Mouse (Mus musculus) A20 (cell line): Measurements from ENCODE around the gene Lamtor2.

Experiments used
- DNase-seq: peaks from one replicate; pipeline ENCODE4 v3.0.0-alpha.2; 2011; ENCODE audit warnings: low read depth, low spot score

Gene Lamtor2

DNA sequence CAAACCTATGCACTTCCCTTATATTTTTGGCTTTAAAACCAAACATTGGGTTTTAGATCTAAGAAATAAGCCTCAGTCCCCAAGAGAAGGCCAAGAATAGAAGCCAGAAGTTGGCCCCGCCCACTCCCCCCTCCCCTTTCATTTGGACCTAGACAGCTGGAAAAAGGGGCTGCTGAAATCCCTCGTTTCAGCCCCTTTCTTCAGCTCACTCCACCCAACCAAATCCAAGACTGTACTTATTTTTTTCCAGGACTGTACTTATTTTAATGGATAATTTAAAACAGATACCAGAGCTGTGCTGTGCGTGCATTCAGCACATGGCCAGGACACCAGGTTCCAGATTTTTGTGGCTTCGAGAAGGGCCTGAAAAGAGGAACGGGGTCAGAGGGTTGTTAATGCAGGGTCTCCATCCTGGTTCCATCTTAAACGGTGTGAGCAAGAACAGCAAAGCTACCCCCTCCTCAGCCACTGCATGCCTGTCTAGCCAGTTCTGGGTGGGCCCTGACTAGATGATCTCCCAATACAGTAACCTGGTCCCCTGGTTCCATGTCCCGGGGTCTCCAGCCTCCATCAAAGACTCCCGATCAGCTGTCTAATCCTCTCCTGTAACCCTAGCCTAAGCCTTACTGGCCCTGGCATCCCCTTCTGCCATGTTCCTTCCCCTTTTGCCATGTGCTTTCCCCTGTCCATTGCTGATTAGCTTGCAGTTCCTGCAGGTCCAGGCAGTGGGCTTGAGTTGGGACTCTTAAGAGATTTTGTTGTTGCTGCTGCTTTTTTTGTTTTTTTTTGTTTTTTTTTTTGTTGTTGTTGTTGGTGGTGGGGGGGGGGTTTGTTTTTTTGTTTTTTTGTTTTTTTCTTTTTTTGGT, 48.8 kb downstream of the Lamtor2 start:
- DNase-seq = no peak

DNA sequence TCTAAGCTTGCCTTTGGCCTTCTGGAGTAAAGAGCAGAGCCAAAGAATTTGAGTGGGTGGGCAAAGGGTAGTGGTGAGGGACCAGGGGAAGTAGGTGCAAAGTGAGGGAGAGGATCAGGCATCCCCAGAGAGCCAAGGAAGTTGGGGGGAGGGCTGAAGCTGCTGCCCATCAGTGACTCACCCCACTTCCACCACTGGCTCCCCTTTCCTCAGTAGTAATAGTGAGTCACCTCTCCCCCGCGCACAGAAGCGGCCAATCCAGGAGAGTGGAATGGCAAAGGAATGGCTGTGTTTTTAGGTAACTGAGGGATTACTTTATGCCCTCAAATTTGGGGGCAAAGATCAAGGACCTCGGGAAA, 49.4 kb downstream of the Lamtor2 start:
- DNase-seq = no peak

DNA sequence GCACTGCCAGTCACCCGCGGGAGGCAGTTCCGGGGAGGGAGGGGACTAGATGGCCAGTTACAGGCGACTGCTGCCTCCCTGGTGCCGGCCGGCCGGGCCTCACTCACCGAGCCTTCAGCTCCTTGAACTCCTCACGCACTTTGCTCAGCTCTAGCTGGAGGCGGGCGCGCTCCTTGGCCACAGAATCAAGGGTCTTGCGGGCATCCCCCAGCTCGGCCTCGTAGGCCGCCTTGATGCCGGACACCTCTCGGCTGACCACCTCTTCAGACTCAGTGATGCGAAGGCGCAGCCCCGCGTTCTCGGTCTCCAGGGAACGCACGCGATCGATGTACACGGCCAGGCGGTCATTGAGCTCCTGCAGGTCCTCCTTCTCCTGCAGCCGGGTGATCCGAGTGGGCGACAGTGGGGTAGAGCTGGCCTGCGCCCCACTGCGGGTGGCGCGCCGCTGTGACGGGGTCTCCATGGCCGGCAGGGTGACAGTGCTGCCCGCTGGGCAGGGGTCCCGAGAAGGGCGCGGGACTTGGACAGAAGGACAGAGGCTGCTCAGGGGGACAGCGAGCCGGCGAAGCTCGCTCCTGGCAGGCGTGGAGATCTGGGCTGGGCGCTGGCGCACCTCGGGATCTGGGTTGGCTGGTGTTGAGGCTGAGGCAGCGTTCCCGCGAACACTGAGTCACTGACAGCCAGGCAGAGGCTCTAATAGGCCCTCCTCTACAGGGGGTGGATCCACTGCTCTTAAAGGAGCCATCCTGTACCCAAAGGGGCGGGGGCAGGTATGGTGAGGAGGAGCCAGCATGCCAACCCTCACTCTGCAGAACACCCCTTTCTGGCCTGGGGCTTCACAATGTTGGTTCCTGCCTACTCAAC, 50.0 kb downstream of the Lamtor2 start:
- no peak for DNase-seq

DNA sequence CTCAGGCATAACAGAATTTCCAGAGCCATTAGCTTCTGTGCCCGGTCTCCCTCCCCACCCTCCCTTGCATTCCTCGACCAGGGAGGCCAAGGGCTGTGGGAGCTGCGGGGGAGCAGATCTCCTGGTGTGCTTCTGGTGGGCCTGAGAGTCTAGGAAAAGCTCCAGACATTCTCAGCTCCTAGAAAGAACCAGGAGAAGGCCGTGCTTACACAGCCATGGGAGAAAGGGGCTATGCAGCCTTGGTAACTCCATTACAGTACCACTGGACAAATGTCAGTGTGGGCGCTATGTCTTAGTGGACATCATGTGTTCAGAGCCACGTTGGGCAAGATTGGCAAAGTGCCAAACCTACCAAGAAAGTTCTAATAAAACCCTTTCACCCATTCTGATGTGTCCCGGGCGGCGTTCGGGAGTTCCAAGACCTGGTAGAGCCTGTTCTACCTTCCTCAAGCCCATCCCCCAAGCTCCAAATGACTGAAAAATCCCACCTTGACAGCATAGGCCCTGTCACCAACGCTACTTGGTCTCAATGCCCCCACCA, 50.8 kb downstream of the Lamtor2 start:
- DNase-seq = no peak

DNA sequence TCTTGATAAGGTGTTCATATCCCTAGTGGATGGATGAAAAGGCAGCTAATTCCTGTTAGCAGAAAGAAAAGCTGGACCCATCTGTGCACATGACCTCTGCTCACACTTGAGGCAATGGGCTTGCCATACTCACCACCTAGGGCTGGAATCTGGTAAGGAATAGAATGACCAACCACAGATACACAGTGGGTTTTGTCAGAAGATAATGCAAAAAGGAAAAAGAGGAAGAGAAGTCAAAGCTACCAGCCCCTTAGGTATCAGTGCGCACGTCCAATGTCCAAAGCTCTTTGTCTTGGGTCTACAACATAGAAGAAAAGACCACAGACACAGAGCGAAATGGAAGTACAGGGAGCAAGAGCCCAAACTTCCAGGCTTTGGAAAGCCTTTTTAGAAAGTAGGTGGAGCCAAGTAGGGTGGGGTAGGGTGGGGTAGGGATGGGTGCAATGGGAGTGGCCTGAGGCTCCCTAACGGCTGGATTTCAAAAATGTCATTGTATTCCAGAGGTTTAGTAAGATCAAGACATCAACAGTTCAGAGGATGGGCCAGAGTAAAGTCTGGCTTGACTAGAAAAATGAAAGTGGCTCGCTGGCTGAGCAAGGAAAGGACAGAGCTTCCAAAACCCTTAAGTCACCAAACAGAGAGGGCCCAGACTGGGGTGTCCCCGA, 51.4 kb downstream of the Lamtor2 start:
- DNase-seq = no peak

DNA sequence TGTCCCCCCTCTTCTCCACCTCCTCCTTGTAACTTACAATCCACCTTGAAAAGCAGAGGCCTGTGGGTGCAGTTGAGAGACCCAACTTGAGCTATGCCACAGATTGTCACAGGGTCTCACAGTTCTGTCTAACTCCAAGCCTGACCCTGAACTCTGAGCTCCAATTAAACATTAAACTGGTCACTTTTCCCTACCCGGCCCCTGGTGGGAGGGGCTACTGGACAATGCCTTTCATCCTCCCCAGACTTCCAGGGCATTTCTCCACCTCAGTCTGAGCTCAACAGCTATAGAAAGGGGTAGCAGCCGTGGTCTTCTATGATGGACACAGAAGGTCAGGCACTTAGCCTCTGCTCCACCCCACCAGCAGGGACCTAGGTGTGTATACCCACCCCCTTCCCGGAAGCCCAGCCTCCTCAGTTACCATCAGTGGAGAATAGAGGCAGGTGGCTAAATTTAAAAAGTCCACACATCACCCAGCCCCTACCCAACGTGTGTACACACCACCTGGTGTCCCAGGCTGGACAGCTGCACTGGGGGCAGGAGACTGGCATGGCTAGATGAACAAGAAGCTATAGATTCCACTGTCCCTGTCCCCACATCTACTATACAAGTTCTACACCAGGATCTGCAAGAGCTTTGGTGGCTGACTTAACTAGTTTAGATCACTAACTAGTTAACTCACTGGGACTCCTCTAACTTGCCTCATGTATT, 52.1 kb downstream of the Lamtor2 start:
- DNase-seq = no peak

DNA sequence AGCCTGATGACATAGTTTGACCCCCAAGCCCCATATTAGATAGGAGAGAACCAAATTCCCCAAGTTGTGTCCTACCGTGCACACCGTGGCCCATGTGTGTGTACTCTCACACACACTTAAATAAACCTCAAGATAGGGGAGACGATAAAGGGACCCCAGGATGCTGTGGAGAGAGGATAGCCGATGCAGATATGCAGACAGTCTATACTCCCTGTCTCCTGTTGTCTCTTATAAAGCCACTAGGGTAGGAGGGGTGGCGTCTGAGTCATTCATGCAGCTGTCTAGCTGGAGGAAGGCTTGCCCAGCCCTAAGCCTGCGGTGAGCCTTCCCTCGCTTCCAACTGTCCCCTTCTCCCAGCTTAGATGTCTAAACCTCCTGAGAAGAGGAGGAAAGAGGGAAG, 52.8 kb downstream of the Lamtor2 start:
- no peak for DNase-seq
